Mouse (Mus musculus) forebrain, embryonic 12.5 days (tissue): Measurements from ENCODE around the gene Atg7. TPM values are rescaled to one million over a fixed set of nuclear protein-coding genes. Genes with fewer than 3 reads are reported as not detected.

Experiments used
- ATAC-seq: fragments of 200-750 bp; cut with Nextera tagmentation; 2 replicates; pipeline ENCODE4 v1.8.0; 2017; ENCODE audit warnings: moderate TSS enrichment; ENCODE audit not compliant: low FRiP score
- H3K27ac ChIP-seq: fragments of 300-500 bp; sonication (generic); 2 replicates; pipeline ENCODE4 v1.5.1; 2016; ENCODE audit warnings: mild to moderate bottlenecking
- H3K27me3 ChIP-seq: fragments of 300-500 bp; sonication (generic); 2 replicates; pipeline ENCODE4 v1.6.1; 2016; ENCODE audit warnings: mild to moderate bottlenecking
- H3K36me3 ChIP-seq: fragments of 300-500 bp; sonication (generic); replicated peaks from 2 replicates; pipeline ENCODE4 v1.6.1; 2016; ENCODE audit warnings: mild to moderate bottlenecking
- H3K4me1 ChIP-seq: fragments of 300-500 bp; sonication (generic); 2 replicates; pipeline ENCODE4 v1.6.1; 2016
- H3K4me2 ChIP-seq: fragments of 300-500 bp; sonication (generic); 2 replicates; pipeline ENCODE4 v1.6.1; 2016; ENCODE audit warnings: mild to moderate bottlenecking, moderate library complexity
- H3K4me3 ChIP-seq: fragments of 300-500 bp; sonication (generic); replicated peaks from 2 replicates; pipeline ENCODE4 v1.5.1; 2016; ENCODE audit warnings: mild to moderate bottlenecking
- H3K9ac ChIP-seq: fragments of 300-500 bp; sonication (generic); 2 replicates; pipeline ENCODE4 v1.6.1; 2016; ENCODE audit warnings: mild to moderate bottlenecking
- H3K9me3 ChIP-seq: fragments of 300-500 bp; sonication (generic); 2 replicates; pipeline ENCODE4 v1.6.1; 2016
- WGBS: fragments of 180-500 bp; shearing (Covaris S2); methylation state at CpG from one replicate; pipeline ENCODE4 v1.1.7; 2016; 5-methylcytosine and 5-hydroxymethylcytosine counted together
- polyA plus RNA-seq: library from polyadenylated mRNA; unstranded; fragments of >200 nt; fragmentation: Nextera tagmentation; extraction: Ambion mirVana; gene quantifications from 2 replicates; pipeline ENCODE4 v1.2.1, GENCODE M21; 2016

The Atg7 gene
- polyA plus RNA-seq, 1 experiment from 2014 or later = 19.9 TPM

DNA sequence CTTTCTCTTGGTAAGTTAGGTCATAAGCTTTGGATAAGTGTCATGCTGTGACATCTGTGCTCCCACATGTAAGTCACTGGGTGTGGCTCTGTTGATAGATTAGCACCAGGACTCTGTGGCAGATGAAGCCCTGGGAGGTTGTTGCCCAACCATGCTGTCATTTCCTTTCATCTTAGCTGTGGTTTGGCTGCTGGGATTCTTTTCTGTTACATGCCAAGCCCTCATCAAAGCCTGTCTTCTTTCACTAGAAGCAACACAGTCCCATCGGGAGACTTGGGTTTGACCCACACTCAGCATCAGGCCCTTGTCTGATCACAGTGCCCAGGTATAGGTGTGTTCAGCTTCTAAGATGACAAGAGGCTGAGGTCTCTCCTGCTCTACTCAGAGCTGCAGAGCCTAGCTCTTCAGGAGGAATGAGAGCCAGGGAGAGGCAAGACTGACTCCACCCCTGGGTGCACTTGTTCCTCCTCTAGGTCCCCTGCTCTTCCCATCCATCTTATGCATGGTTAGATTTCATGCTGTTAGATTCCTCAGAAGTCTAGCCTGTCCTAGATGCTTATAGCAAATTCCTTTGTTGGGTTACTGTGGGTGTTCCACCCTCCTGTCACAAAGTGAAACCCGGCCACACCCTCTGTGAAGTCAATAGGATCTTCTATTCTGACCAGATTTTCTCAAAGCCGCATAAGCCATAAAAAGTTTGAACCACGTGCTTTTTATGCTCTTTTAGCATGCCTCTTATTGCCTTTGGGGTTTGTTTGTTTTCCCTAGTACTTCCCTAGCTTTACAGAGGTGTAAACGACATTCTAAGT is 17.3 kb downstream of the Atg7 start:
- 81% methylated on average over 5 of the region's 5 CpGs for WGBS
- ATAC-seq = no peak
- no peaks in the 10 kb centered on the region for H3K27me3 ChIP-seq

GRCm38 (mm10) chr6:114663707-114664106 is 20.8 kb downstream of the Atg7 start:
- H3K4me1 ChIP-seq = no peaks in the 10 kb centered on the region
- no peaks in the 10 kb centered on the region for H3K36me3 ChIP-seq
- no peak overlapping the region for H3K27ac ChIP-seq
- H3K9me3 ChIP-seq = no peaks in the 10 kb centered on the region
- 91% methylated on average over 2 of the region's 2 CpGs for WGBS
- H3K4me2 ChIP-seq = no peak overlapping the region
- no peak for ATAC-seq
- no peak overlapping the region for H3K4me3 ChIP-seq
- no peak overlapping the region for H3K9ac ChIP-seq
- no peaks in the 10 kb centered on the region for H3K27me3 ChIP-seq

More for the DNA sequence above, 17.3 kb downstream of the Atg7 start:
- no peaks in the 10 kb centered on the region for H3K4me1 ChIP-seq
- no peak overlapping the region for H3K9ac ChIP-seq
- H3K9me3 ChIP-seq = no peaks in the 10 kb centered on the region
- H3K36me3 ChIP-seq = no peaks in the 10 kb centered on the region
- H3K4me2 ChIP-seq = no peak overlapping the region
- H3K27ac ChIP-seq = no peak overlapping the region
- H3K4me3 ChIP-seq = no peak overlapping the region

- WGBS = 87% methylated on average over 2 of the region's 2 CpGs
- no peaks in the 10 kb centered on the region for H3K27me3 ChIP-seq
- no peak for ATAC-seq
- H3K36me3 ChIP-seq = no peaks in the 10 kb centered on the region
- H3K4me2 ChIP-seq = no peak overlapping the region
- no peak overlapping the region for H3K4me3 ChIP-seq
- no peaks in the 10 kb centered on the region for H3K9me3 ChIP-seq
- H3K27ac ChIP-seq = no peak overlapping the region
- no peaks in the 10 kb centered on the region for H3K4me1 ChIP-seq
- no peak overlapping the region for H3K9ac ChIP-seq
Observed at GRCm38 (mm10) chr6:114664716-114665115, 21.8 kb downstream of the Atg7 start.

GRCm38 (mm10) chr6:114667518-114667917 is 24.6 kb downstream of the Atg7 start:
- no peaks in the 10 kb centered on the region for H3K36me3 ChIP-seq
- no peak overlapping the region for H3K4me2 ChIP-seq
- no peak overlapping the region for H3K9ac ChIP-seq
- no peaks in the 10 kb centered on the region for H3K9me3 ChIP-seq
- no peak overlapping the region for H3K27ac ChIP-seq
- H3K4me3 ChIP-seq = no peak overlapping the region
- no peaks in the 10 kb centered on the region for H3K27me3 ChIP-seq
- H3K4me1 ChIP-seq = no peaks in the 10 kb centered on the region
- 96% methylated on average over 6 of the region's 6 CpGs for WGBS
- no peak for ATAC-seq

- Histone ChIP-seq H3K27me3 (0 out of 2 replicates have a peak, but pooled peaks cover under 1% of the 10 kb centered on the region), H3K4me3 (no peak overlapping the region), H3K4me1 (no peaks in the 10 kb centered on the region), H3K9ac (no peak overlapping the region), H3K27ac (no peak overlapping the region), H3K36me3 (peaks cover 11% of the 10 kb centered on the region; the same call in 1 of the 2 replicates), H3K9me3 (no peaks in the 10 kb centered on the region), H3K4me2 (no peak overlapping the region)
- ATAC-seq = no peak
Observed at GRCm38 (mm10) chr6:114674771-114675170, 31.9 kb downstream of the Atg7 start.

DNA sequence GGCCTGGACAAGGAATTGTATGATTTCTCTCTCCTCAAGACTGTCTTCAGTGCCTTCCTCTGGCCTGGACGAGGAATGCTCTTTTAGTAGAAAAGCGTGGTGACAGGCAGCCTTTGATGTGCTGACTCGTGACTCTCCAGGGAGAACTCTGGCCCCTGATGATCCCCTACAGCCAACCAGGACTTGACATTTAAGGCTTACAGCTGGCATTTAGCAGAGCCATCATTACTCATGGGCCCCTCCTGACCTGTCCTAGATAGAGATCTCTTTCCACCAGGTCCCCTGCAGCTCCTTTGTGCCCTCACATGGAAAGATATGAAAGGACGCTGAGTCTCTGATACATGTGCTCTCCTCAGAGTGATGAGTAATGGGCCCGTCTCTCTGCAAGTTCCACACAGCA is 33.2 kb downstream of the Atg7 start:
- Histone ChIP-seq H3K9me3 (no peaks in the 10 kb centered on the region), H3K4me3 (no peak overlapping the region), H3K4me2 (no peak overlapping the region), H3K9ac (no peak overlapping the region), H3K36me3 (peaks cover 18% of the 10 kb centered on the region), H3K27me3 (0 out of 2 replicates have a peak, but pooled peaks cover 7% of the 10 kb centered on the region), H3K27ac (no peak overlapping the region), H3K4me1 (no peaks in the 10 kb centered on the region)
- 81% methylated on average over 5 of the region's 5 CpGs for WGBS
- no peak for ATAC-seq

DNA sequence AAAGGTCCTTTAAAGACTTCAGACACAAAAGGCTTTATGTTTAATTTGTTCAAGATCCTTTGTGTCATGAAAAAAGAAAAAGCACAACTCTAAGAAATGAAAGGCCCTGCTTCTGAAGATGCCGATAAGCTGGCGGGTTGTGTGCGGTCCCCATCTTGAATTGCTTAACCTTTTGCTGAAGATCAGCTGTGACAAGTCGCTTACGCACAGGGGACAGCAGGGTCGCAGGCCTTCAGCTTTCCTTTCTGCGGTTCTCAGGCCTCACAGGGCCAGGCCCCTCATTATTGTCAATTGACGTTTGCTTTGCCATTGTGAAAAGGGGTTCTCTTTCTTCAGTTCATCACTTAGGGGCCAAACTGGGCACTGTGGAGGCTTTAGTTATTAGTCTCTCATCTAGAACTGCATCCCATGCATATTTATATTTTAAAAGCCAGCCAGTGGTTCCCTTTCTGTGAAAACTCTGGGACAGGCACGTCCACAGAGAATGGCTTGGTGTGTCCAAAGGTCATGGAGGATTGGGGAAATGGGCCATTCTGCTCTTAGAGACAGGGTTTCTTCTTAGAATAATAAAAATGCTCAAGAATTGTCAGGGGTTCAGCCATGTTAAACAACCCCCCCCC is 39.3 kb downstream of the Atg7 start:
- WGBS = 13% methylated on average over 9 of the region's 9 CpGs
- H3K9ac ChIP-seq = no peak overlapping the region

GRCm38 (mm10) chr6:114683741-114684140 is 40.8 kb downstream of the Atg7 start:
- Histone ChIP-seq H3K9me3 (no peaks in the 10 kb centered on the region), H3K4me3 (no peak overlapping the region), H3K4me1 (peaks cover 7% of the 10 kb centered on the region), H3K27me3 (0 out of 2 replicates have a peak, but pooled peaks cover 7% of the 10 kb centered on the region), H3K4me2 (no peak overlapping the region), H3K36me3 (peaks cover 8% of the 10 kb centered on the region; the same call in 1 of the 2 replicates), H3K9ac (no peak overlapping the region), H3K27ac (no peak overlapping the region)
- no peak for ATAC-seq
- 79% methylated on average over 1 of the region's 1 CpGs for WGBS

More for the DNA sequence above, 39.3 kb downstream of the Atg7 start:
- H3K4me1 ChIP-seq = peaks cover 7% of the 10 kb centered on the region
- H3K36me3 ChIP-seq = peaks cover 12% of the 10 kb centered on the region
- ATAC-seq = no peak
- no peak overlapping the region for H3K27ac ChIP-seq
- H3K9me3 ChIP-seq = no peaks in the 10 kb centered on the region
- no peak overlapping the region for H3K4me2 ChIP-seq
- no peak overlapping the region for H3K4me3 ChIP-seq
- H3K27me3 ChIP-seq = 0 out of 2 replicates have a peak, but pooled peaks cover 7% of the 10 kb centered on the region

- no peak overlapping the region for H3K9ac ChIP-seq
- WGBS = 55% methylated on average over 3 of the region's 3 CpGs
- H3K4me3 ChIP-seq = no peak overlapping the region
- 0 out of 2 replicates have a peak, but pooled peaks cover 7% of the 10 kb centered on the region for H3K27me3 ChIP-seq
- no peak for ATAC-seq
- peaks cover 7% of the 10 kb centered on the region; the same call in 1 of the 2 replicates for H3K36me3 ChIP-seq
- no peak overlapping the region for H3K27ac ChIP-seq
- H3K4me1 ChIP-seq = peaks cover 7% of the 10 kb centered on the region
- no peak overlapping the region for H3K4me2 ChIP-seq
- no peaks in the 10 kb centered on the region for H3K9me3 ChIP-seq
Observed at GRCm38 (mm10) chr6:114684407-114684806, 41.5 kb downstream of the Atg7 start.

- Histone ChIP-seq H3K4me1 (peaks cover 7% of the 10 kb centered on the region), H3K9me3 (no peaks in the 10 kb centered on the region), H3K4me2 (no peak overlapping the region), H3K27ac (no peak overlapping the region), H3K36me3 (0 out of 2 replicates have a peak, but pooled peaks cover under 1% of the 10 kb centered on the region), H3K27me3 (no peaks in the 10 kb centered on the region), H3K4me3 (no peak overlapping the region), H3K9ac (no peak overlapping the region)
- no peak for ATAC-seq
- 86% methylated on average over 1 of the region's 1 CpGs for WGBS
Observed at GRCm38 (mm10) chr6:114685412-114685811, 42.5 kb downstream of the Atg7 start.

- no peaks in the 10 kb centered on the region for H3K9me3 ChIP-seq
- H3K4me1 ChIP-seq = peaks cover 5% of the 10 kb centered on the region
- H3K27me3 ChIP-seq = no peaks in the 10 kb centered on the region
- no peaks in the 10 kb centered on the region for H3K36me3 ChIP-seq
- no peak overlapping the region for H3K4me3 ChIP-seq
- H3K4me2 ChIP-seq = no peak overlapping the region
- 85% methylated on average over 1 of the region's 1 CpGs for WGBS
- H3K27ac ChIP-seq = no peak overlapping the region
- ATAC-seq = no peak
- H3K9ac ChIP-seq = no peak overlapping the region
Observed at GRCm38 (mm10) chr6:114687035-114687434, 44.1 kb downstream of the Atg7 start.

GRCm38 (mm10) chr6:114690661-114691060 is 47.8 kb downstream of the Atg7 start:
- Histone ChIP-seq H3K9me3 (no peaks in the 10 kb centered on the region), H3K36me3 (no peaks in the 10 kb centered on the region), H3K27me3 (no peaks in the 10 kb centered on the region), H3K4me2 (no peak overlapping the region), H3K9ac (no peak overlapping the region), H3K4me1 (peaks cover 6% of the 10 kb centered on the region; the same call in 1 of the 2 replicates), H3K4me3 (no peak overlapping the region), H3K27ac (no peak overlapping the region)
- ATAC-seq = no peak
- 47% methylated on average over 2 of the region's 2 CpGs for WGBS
